Mouse (Mus musculus): ENCODE data around the gene Prmt3. TPM values are rescaled to one million over a fixed set of nuclear protein-coding genes. Genes with fewer than 3 reads are reported as not detected.

Prmt3 gene
- polyA plus RNA-seq, 1 experiment, result 3.1 TPM

DNA sequence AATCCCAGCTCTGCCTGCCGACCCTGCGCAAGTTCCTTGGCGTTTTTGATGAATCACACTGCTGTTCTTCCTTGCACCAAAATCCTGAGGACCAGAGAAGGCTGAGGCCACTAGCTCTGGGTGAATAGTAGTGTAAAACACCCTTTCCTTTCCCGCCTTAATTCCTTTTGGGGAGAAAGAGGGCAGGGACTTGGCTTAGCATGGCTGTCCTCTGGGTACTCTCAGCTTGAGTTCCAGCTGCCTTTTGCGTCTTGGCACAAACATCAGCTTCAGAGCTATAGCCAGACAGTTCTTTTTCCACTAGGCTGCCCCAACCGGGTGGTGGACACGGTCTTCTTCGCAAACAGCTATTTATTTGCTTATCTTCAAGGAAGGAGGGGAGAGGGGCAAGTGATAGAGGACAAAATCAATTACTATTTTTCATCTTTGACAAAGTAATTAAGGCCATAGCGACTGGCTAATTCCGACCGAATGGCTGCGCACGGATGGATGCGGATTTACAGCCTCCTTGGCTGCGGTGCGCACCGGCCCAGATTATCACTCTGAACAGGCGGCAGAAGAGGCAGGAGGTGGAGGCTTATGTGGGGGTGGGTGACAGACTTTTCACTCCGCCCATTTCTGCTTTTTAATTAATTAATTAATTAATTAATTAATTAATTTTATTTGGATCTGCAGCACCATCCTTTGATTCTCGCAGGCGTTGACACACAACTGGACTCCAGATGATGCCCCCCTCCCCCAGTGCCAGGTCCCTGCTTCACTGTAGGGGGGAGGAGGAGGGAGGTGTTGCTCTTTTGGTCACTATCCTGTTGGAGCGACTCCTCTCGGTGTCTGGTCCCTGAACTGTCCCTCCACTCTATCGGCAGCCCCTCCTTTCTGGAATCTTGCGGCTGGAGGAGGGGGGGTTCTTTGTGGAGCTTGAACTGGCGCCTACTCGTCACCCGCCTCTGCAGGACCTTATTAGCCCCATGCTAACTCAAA is 129.3 kb downstream of the Prmt3 start:
- no peaks in the 10 kb centered on the region for H3K4me1 ChIP-seq (ENCODE audit: control insufficient read depth, insufficient read depth, insufficient read length, low read length)
- H3K27ac ChIP-seq (replicated peaks; ENCODE audit: low read depth, low read length), result no peak overlapping the region
- no peak overlapping the region for H3K4me3 ChIP-seq (ENCODE audit: insufficient read depth, low read depth, low read length)

Other genes with a start within 250 kb of the Prmt3 start
- gene Dbx1, start 141.5 kb upstream of the Prmt3 start, polyA plus RNA-seq (2012; ENCODE audit: insufficient read depth, insufficient read length, missing spikeins), result not detected in 2 replicates
- gene Htatip2, start 19.2 kb upstream of the Prmt3 start, polyA plus RNA-seq (2012; ENCODE audit: insufficient read depth, insufficient read length, missing spikeins), result 31.7 and 32.0 TPM in 2 replicates
- not detected in 2 replicates for gene Slc6a5, start 131.8 kb downstream of the Prmt3 start, polyA plus RNA-seq (2012; ENCODE audit: insufficient read depth, insufficient read length, missing spikeins)
- 0.58 TPM in 1 of 2 replicates, not detected in the other for gene Nell1, start 196.5 kb downstream of the Prmt3 start, polyA plus RNA-seq (2012; ENCODE audit: insufficient read depth, insufficient read length, missing spikeins)

Data from brown adipose tissue, adult 24 weeks (tissue).